Mouse (Mus musculus): ENCODE results near the gene Mcm9. TPM values are rescaled to one million over a fixed set of nuclear protein-coding genes. Genes with fewer than 3 reads are reported as not detected.
"Not testable (repeated sequence)": the region's sequence is repeated elsewhere in the genome, so short reads cannot be mapped to it uniquely, and the experiment has no call there.

Mcm9 gene
- polyA plus RNA-seq, 1 experiment from 2014 or later, result 8.0 TPM

DNA sequence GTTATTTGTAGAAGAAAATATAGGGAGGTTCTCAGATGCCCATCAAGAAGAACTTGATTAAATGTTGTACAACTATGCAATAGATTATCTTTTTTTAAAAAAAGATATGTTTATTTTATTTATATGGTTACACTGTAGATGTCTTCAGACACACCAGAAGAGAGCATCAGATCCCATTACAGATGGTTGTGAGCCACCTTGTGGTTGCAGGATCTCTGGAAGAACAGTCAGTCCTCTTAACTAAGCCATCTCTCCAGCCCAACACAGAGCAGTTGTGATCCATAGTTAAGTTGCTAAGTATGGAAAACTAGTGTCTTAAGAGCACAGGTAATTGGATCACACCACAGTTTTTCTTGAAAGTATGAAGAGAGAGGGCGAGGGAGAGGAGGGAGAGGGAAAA lies 117.7 kb downstream of the Mcm9 start:
- Histone ChIP-seq H3K27ac (ENCODE audit: low read depth, low read length) (no peak overlapping the region), H3K9me3 (ENCODE audit: control insufficient read depth, low read length) (no peaks in the 10 kb centered on the region), H3K9ac (replicated peaks; ENCODE audit: low read depth, low read length) (no peak overlapping the region), H3K27me3 (ENCODE audit: control insufficient read depth, insufficient read depth, low read length) (no peaks in the 10 kb centered on the region), H3K4me1 (ENCODE audit: control insufficient read depth, insufficient read depth, low read length) (no peaks in the 10 kb centered on the region), H3K4me2 (ENCODE audit: low read depth, low read length) (no peak overlapping the region), H3K4me3 (ENCODE audit: low read depth, low read length) (no peak overlapping the region), H3K36me3 (ENCODE audit: control insufficient read depth, insufficient read depth, low read length) (no peaks in the 10 kb centered on the region)
- 86% methylated on average over 1 of the region's 1 CpGs for WGBS
- no peak for ATAC-seq (ENCODE audit: low read depth)

DNA sequence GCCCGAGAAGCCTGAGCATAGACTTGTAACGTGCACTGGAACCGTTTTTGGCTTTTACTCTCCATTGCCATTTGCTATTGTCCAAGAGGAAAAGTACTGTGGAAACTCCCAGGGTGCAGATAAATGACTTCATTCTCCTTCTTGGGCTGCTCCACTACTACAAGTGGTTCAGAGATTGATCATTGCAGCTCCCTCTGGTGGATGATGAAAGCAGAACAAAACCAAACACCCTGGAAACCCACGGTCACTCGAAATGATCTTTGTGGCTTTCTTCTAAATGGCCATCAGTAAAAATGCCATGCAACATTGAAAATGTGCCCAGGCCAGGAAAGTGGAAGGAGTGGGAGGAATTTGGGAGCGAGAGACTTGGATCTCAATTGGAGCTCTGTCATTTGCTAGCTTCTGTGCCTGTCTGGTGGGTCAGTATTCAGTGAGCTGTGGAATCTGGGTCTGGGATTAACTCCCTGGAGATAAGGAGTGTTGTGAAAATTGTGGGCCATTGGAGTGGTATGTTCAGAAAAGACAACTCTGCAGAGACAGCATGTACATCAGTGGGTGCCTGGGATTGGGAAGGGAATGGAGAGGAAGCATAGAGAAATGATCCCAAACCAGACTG lies 121.0 kb downstream of the Mcm9 start:
- Histone ChIP-seq H3K9me3 (ENCODE audit: control insufficient read depth, low read length) (no peaks in the 10 kb centered on the region), H3K4me3 (ENCODE audit: low read depth, low read length) (no peak overlapping the region), H3K9ac (replicated peaks; ENCODE audit: low read depth, low read length) (no peak overlapping the region), H3K27ac (ENCODE audit: low read depth, low read length) (no peak overlapping the region), H3K4me1 (ENCODE audit: control insufficient read depth, insufficient read depth, low read length) (no peaks in the 10 kb centered on the region), H3K36me3 (ENCODE audit: control insufficient read depth, insufficient read depth, low read length) (no peaks in the 10 kb centered on the region), H3K27me3 (ENCODE audit: control insufficient read depth, insufficient read depth, low read length) (no peaks in the 10 kb centered on the region), H3K4me2 (ENCODE audit: low read depth, low read length) (no peak overlapping the region)
- ATAC-seq (ENCODE audit: low read depth), result peak; percentile 80
- WGBS, result 33% methylated on average over 6 of the region's 6 CpGs

DNA sequence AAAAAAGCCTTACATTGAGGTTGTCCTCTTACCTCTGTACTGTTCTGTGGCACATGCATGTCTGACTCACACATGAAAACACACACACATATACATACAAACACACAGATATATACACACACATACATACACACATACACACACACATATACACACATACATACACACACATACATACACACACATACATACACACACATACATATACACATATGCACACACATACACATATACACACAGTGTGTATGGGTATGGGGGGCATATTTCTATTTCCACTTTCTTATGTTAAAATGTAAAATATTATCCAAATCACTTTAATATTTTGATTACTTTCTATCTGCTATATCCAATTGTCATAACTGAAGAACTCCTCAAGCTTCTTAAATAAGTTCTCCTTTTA lies 121.6 kb downstream of the Mcm9 start:
- no peak overlapping the region for H3K4me2 ChIP-seq (ENCODE audit: low read depth, low read length)
- H3K9me3 ChIP-seq (ENCODE audit: control insufficient read depth, low read length), result no peaks in the 10 kb centered on the region
- H3K36me3 ChIP-seq (ENCODE audit: control insufficient read depth, insufficient read depth, low read length), result no peaks in the 10 kb centered on the region
- no peak overlapping the region for H3K27ac ChIP-seq (ENCODE audit: low read depth, low read length)
- no peaks in the 10 kb centered on the region for H3K27me3 ChIP-seq (ENCODE audit: control insufficient read depth, insufficient read depth, low read length)
- no peak overlapping the region for H3K9ac ChIP-seq (replicated peaks; ENCODE audit: low read depth, low read length)
- no peak overlapping the region for H3K4me3 ChIP-seq (ENCODE audit: low read depth, low read length)
- H3K4me1 ChIP-seq (ENCODE audit: control insufficient read depth, insufficient read depth, low read length), result no peaks in the 10 kb centered on the region
- ATAC-seq (ENCODE audit: low read depth), result no peak

DNA sequence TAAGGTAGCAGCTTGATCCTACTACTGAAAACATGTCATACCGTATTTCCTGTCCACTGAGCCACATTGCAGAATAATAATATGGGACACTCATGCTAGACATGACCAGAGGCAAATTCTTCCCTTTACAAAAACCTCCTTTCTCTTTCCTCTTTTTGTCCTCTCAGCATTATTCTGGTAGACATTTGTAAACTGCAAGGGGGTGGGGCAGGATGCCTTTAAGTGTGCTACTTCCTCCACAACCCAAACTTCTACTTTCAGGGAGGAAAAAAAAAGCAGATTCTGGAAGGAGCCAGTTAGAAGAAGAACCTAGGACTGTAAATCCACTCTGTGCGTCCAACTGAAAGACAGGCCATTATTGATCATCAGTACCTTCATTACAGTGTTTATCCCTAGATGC lies 124.7 kb downstream of the Mcm9 start:
- no peaks in the 10 kb centered on the region for H3K9me3 ChIP-seq (ENCODE audit: control insufficient read depth, low read length)
- H3K27ac ChIP-seq (ENCODE audit: low read depth, low read length), result no peak overlapping the region
- no peaks in the 10 kb centered on the region for H3K4me1 ChIP-seq (ENCODE audit: control insufficient read depth, insufficient read depth, low read length)
- no peak for ATAC-seq (ENCODE audit: low read depth)
- 76% methylated on average over 2 of the region's 2 CpGs for WGBS
- H3K4me2 ChIP-seq (ENCODE audit: low read depth, low read length), result no peak overlapping the region
- H3K9ac ChIP-seq (replicated peaks; ENCODE audit: low read depth, low read length), result no peak overlapping the region
- H3K36me3 ChIP-seq (ENCODE audit: control insufficient read depth, insufficient read depth, low read length), result no peaks in the 10 kb centered on the region
- H3K27me3 ChIP-seq (ENCODE audit: control insufficient read depth, insufficient read depth, low read length), result no peaks in the 10 kb centered on the region
- H3K4me3 ChIP-seq (ENCODE audit: low read depth, low read length), result no peak overlapping the region

DNA sequence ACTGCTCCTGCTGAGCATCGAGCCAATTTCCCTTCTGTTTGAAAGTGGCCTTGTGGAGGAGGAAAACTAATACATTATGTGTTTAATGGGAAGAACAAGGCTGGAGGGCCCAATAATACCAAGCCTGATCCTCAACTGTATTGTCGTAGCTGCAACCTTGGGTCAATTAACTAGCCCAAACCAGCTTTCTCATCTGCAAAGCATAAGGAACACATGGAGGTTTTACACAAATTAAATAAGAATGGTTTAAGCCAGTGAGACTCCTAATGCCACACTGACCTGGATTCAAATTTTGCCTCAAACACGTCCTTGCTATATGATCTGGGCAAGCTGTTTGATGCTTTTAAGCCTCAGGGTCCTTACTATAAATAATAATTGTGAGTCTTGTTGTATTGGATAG lies 125.2 kb downstream of the Mcm9 start:
- 52% methylated on average over 3 of the region's 3 CpGs for WGBS
- H3K4me2 ChIP-seq (ENCODE audit: low read depth, low read length), result no peak overlapping the region
- H3K27me3 ChIP-seq (ENCODE audit: control insufficient read depth, insufficient read depth, low read length), result no peaks in the 10 kb centered on the region
- no peaks in the 10 kb centered on the region for H3K36me3 ChIP-seq (ENCODE audit: control insufficient read depth, insufficient read depth, low read length)
- H3K4me1 ChIP-seq (ENCODE audit: control insufficient read depth, insufficient read depth, low read length), result no peaks in the 10 kb centered on the region
- no peak overlapping the region for H3K27ac ChIP-seq (ENCODE audit: low read depth, low read length)
- H3K9ac ChIP-seq (replicated peaks; ENCODE audit: low read depth, low read length), result no peak overlapping the region
- ATAC-seq (ENCODE audit: low read depth), result no peak
- H3K9me3 ChIP-seq (ENCODE audit: control insufficient read depth, low read length), result no peaks in the 10 kb centered on the region
- H3K4me3 ChIP-seq (ENCODE audit: low read depth, low read length), result no peak overlapping the region

DNA sequence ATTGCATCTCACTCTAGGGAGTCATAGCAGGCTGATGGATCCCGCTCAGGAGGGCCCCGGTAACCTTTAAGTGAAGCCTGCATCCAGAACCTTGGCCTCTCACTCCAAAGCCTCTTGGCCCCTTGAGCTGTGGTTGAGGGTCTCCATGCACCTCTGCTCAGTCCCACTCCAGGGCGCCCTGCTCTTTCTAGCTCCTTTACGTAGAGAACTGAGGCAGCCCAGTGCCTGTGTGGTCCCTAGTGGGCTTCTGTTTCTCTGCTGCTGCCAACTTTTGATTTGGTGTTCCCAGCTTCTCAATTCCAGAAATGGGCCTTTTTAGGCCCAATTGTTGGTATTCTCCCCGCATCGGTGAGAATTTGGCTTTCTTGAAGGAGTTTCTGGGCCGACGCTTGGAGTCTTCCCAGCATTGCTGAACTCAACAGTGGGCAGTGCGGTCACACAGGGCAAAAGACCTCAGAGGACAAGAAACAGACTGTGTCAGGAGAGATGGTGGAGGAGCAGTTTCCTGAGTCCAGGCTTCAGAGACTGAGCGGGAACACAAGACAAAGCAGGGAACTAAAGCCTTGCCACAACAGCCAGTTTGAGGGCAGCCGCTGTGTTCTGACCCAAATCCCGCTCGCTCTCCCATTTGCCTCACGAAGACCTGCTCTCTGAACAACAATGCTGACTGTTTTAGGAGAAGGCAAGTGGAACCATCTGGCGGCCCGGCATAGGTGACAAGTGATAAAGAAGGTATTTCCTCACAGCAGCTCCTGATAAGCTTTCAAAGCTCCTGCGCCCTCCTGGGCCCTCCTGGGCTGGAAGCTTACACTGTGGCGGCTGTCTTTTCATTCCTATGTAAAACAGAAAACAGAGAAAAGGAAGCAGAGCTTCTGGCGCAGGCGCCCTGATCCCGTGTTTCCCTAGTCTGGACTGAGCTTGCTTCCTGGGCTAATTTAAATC lies 127.1 kb downstream of the Mcm9 start:
- WGBS, result 56% methylated on average over 21 of the region's 21 CpGs
- Histone ChIP-seq H3K27me3 (ENCODE audit: control insufficient read depth, insufficient read depth, low read length) (no peaks in the 10 kb centered on the region), H3K36me3 (ENCODE audit: control insufficient read depth, insufficient read depth, low read length) (no peaks in the 10 kb centered on the region), H3K4me1 (ENCODE audit: control insufficient read depth, insufficient read depth, low read length) (no peaks in the 10 kb centered on the region), H3K4me3 (ENCODE audit: low read depth, low read length) (no peak overlapping the region), H3K9me3 (ENCODE audit: control insufficient read depth, low read length) (no peaks in the 10 kb centered on the region), H3K27ac (ENCODE audit: low read depth, low read length) (no peak overlapping the region), H3K9ac (replicated peaks; ENCODE audit: low read depth, low read length) (no peak overlapping the region), H3K4me2 (ENCODE audit: low read depth, low read length) (no peak overlapping the region)
- no peak for ATAC-seq (ENCODE audit: low read depth)

DNA sequence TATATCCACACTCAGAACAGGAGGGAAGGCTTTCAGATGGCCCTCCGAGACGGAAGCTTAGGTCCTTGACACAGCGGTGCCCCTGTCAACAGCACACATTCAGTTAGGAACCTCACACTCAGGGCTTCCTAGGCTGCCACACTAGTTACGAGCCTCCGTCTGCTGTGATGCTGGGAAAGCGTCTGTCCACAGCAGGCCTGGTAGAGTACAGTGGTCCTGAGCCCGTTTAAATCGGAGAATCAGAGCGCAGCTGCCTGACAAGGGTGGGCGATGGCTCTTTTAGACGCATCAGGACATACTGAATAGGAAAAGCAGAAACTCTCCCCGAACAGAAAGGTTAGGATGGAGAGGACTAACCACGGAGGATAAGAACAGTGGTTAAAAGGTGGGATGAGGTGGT lies 127.8 kb downstream of the Mcm9 start:
- WGBS, result 87% methylated on average over 13 of the region's 13 CpGs
- ATAC-seq (ENCODE audit: low read depth), result no peak

DNA sequence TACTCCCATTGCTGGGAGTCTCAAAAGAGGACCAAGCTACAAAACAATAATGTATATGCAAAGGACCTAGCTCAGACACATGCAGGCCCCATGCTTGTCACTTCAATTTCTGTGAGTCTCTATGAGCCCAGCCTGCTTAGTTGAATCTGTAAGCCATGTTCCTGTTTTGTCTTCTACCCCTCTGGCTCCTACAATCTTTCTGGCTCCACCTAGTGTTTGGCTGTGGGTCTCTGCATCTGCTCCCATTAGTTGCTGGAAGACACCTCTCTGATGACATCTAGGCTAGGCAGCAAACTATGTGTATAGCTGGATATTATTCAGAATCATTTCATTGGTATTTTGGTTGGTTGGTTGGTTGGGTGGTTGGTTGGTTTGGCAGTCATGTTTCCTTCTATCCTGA lies 130.7 kb downstream of the Mcm9 start:
- ATAC-seq (ENCODE audit: low read depth), result no peak
- Histone ChIP-seq H3K27me3 (ENCODE audit: control insufficient read depth, insufficient read depth, low read length) (no peaks in the 10 kb centered on the region), H3K9me3 (ENCODE audit: control insufficient read depth, low read length) (no peaks in the 10 kb centered on the region), H3K27ac (ENCODE audit: low read depth, low read length) (no peak overlapping the region), H3K4me1 (ENCODE audit: control insufficient read depth, insufficient read depth, low read length) (no peaks in the 10 kb centered on the region), H3K9ac (replicated peaks; ENCODE audit: low read depth, low read length) (no peak overlapping the region), H3K4me2 (ENCODE audit: low read depth, low read length) (no peak overlapping the region), H3K36me3 (ENCODE audit: control insufficient read depth, insufficient read depth, low read length) (no peaks in the 10 kb centered on the region), H3K4me3 (ENCODE audit: low read depth, low read length) (no peak overlapping the region)

More for the DNA sequence above, 127.8 kb downstream of the Mcm9 start:
- no peaks in the 10 kb centered on the region for H3K36me3 ChIP-seq (ENCODE audit: control insufficient read depth, insufficient read depth, low read length)
- H3K27ac ChIP-seq (ENCODE audit: low read depth, low read length), result no peak overlapping the region
- no peak overlapping the region for H3K4me2 ChIP-seq (ENCODE audit: low read depth, low read length)
- H3K9ac ChIP-seq (replicated peaks; ENCODE audit: low read depth, low read length), result no peak overlapping the region
- no peaks in the 10 kb centered on the region for H3K27me3 ChIP-seq (ENCODE audit: control insufficient read depth, insufficient read depth, low read length)
- no peak overlapping the region for H3K4me3 ChIP-seq (ENCODE audit: low read depth, low read length)
- no peaks in the 10 kb centered on the region for H3K4me1 ChIP-seq (ENCODE audit: control insufficient read depth, insufficient read depth, low read length)
- H3K9me3 ChIP-seq (ENCODE audit: control insufficient read depth, low read length), result no peaks in the 10 kb centered on the region

DNA sequence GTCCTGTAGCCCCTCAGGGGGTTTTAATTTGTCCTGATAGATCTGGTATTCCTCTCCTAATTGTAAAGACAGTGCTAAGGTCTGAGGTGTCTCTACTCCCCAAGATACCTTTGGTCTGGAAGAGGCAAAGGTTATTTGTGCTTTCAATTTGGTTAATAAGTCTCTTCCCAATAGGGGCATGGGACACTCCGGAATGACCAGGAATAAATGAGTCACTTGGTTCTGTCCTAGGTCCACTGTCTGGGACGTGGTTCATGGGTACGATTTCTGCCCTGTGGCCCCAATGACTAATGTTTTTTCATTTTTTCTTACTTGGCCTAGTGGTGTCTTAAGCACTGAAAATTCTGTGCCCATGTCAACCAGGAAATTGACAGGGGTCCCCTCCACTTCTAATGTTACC lies 134.9 kb downstream of the Mcm9 start:
- WGBS, result 93% methylated on average over 3 of the region's 3 CpGs

More for the DNA sequence above, 134.9 kb downstream of the Mcm9 start:
- H3K9me3 ChIP-seq (ENCODE audit: control insufficient read depth, low read length); ATAC-seq (ENCODE audit: low read depth); H3K36me3 ChIP-seq (ENCODE audit: control insufficient read depth, insufficient read depth, low read length); H3K4me3 ChIP-seq (ENCODE audit: low read depth, low read length); H3K4me2 ChIP-seq (ENCODE audit: low read depth, low read length); H3K9ac ChIP-seq (replicated peaks; ENCODE audit: low read depth, low read length); H3K27ac ChIP-seq (ENCODE audit: low read depth, low read length); H3K4me1 ChIP-seq (ENCODE audit: control insufficient read depth, insufficient read depth, low read length); H3K27me3 ChIP-seq (ENCODE audit: control insufficient read depth, insufficient read depth, low read length): not testable (repeated sequence)
